Mouse (Mus musculus): ENCODE results near the gene Tfr2.

The Tfr2 gene

GRCm38 (mm10) chr5:137623937-137624530 is 54.4 kb downstream of the Tfr2 start:
- DNase-seq (ENCODE audit: low read depth, low spot score) = no peak

GRCm38 (mm10) chr5:137627991-137628390 is 58.4 kb downstream of the Tfr2 start:
- DNase-seq (ENCODE audit: low read depth, low spot score) = peak; percentile 75

DNA sequence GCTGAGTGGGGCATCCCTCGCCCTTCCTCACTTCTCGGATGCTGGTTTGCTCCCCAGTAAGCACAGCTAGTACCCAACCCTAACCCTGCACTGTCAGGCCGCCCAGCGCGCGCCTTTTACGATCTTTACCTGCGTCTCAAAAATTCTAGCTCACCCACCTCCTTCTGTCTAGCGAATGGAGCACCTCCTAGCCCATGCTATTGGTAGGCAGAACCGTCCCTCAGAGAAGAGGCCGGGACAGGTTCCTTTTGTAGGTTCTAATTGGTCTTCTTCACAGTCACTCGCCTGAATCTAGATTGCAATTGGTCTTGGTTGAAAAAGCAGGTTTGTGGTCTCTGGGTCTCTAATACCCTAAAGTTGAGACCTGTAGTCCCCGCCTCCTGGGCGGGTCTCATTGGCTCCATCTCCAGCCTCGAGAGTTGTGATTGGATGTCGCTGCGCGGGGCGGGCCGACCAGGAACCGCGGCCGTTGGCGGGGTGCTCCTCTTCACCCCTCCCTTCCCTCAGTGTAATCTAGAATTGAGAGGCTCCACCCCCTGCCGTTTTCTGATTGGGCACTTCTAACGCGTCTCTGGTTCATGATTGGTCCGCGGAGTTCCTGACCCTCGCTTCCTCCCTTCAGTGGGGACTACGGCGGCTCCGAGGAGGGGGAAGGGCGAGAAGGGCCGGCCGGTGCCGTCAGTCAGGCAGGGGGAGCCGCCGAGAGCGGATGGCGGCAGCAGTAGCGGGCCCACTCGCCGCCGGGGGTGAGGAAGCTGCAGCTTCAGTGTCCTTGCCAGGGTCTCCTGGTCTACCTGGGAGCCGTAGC is 59.1 kb downstream of the Tfr2 start, which contains the start of the genes Fbxo24, Lrch4 and Gm20605:
TSS of gene Fbxo24 (minus strand) at position 505 of the 808 bp plus-strand sequence.
TSS of gene Lrch4 (plus strand) at position 624 of the 808 bp plus-strand sequence.
TSS of gene Gm20605 (plus strand) at position 678 of the 808 bp plus-strand sequence.
- DNase-seq (ENCODE audit: low read depth, low spot score) = peak; percentile 100

DNA sequence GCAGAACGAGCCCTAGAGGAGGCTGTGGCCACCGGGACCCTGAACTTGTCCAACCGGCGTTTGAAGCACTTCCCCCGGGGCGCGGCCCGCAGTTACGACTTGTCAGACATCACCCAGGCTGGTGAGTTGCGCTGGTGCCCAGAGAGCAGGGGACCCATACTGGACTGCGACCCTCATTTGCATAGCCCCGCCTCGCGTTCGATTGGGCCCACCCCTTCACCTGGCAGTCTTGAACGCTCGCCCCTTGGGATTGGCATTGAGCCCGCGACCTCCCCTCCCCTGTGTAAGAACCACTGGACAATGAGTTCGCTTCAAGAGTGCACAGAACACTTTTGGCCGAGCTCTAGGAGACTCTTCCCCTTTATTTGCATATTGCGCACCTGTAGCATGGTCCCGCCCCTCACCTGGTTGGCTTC is 59.7 kb downstream of the Tfr2 start:
- no peak for DNase-seq (ENCODE audit: low read depth, low spot score)

GRCm38 (mm10) chr5:137629906-137630545 is 60.4 kb downstream of the Tfr2 start:
- peak; percentile 64 for DNase-seq (ENCODE audit: low read depth, low spot score)

GRCm38 (mm10) chr5:137630602-137631001 is 61.0 kb downstream of the Tfr2 start:
- DNase-seq (ENCODE audit: low read depth, low spot score) = peak; percentile 56

- DNase-seq (ENCODE audit: low read depth, low spot score) = no peak
These were observed 61.5 kb downstream of the Tfr2 start for GRCm38 (mm10) chr5:137631171-137631570.

GRCm38 (mm10) chr5:137631591-137631990 is 62.0 kb downstream of the Tfr2 start:
- no peak for DNase-seq (ENCODE audit: low read depth, low spot score)

DNA sequence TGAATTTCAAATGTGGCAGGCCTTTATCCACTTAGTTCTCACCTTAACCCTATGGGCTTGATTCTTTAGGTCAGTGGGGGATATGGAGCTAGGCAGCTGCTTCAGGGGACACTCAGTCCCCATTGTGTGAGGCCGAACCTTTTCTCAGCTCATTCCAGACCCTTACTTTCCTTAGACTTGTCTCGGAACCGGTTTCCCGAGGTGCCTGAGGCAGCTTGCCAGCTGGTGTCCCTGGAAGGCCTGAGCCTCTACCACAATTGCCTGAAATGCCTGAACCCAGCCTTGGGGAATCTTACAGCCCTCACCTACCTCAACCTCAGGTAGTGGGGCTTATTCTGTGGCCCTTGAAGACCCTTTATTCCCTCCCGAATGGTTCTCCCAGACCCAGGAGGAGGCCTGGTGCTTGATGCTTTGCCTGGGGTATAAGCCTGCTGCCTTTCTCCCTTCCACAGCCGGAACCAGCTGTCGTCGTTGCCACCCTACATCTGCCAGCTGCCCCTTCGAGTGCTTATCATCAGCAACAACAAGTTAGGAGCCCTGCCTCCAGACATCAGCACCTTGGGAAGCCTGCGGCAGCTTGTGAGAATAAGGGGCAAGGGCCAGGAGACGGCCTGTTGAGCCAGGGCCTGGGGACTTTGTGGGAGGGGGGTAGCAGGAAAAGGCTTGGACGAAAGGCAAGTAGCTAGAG is 63.9 kb downstream of the Tfr2 start:
- DNase-seq (ENCODE audit: low read depth, low spot score) = no peak
